Mouse (Mus musculus): ENCODE results near the gene Ost4.

GRCm38 (mm10) chr5:30909863-30910262, 2.3 kb upstream of the Ost4 start:
- no peak for TF ChIP-seq CTCF (IDR thresholded peaks at IDR 0.05; ENCODE audit: low read depth)
- TF ChIP-seq EP300 (IDR thresholded peaks at IDR 0.05; ENCODE audit: low read depth) = no peak

All from heart, postnatal 0 days (tissue).